Mouse (Mus musculus): ENCODE measurements around the gene March5. TPM values are rescaled to one million over a fixed set of nuclear protein-coding genes. Genes with fewer than 3 reads are reported as not detected.
"Not testable (repeated sequence)": the region's sequence is repeated elsewhere in the genome, so short reads cannot be mapped to it uniquely, and the experiment has no call there.

The March5 gene
- polyA plus RNA-seq, 2 experiments from 2014 or later: 6.6 to 14.5 TPM

GRCm38 (mm10) chr19:37208986-37209385, 1.6 kb downstream of the March5 start:
- ATAC-seq: no peak

- ATAC-seq: no peak
Measured at GRCm38 (mm10) chr19:37209467-37210128, 2.3 kb downstream of the March5 start.

GRCm38 (mm10) chr19:37210457-37210856, 3.1 kb downstream of the March5 start:
- ATAC-seq: no peak

- ATAC-seq: no peak
Measured at GRCm38 (mm10) chr19:37211416-37211815, 4.1 kb downstream of the March5 start.

GRCm38 (mm10) chr19:37214711-37215110, 7.4 kb downstream of the March5 start:
- no peak for ATAC-seq

GRCm38 (mm10) chr19:37225197-37225862, 18.0 kb downstream of the March5 start:
- no peak for ATAC-seq

- ATAC-seq: not testable (repeated sequence)
Measured at GRCm38 (mm10) chr19:37232598-37232997, 25.3 kb downstream of the March5 start.

GRCm38 (mm10) chr19:37233561-37234539, 26.5 kb downstream of the March5 start:
- ATAC-seq: no peak

- no peak for ATAC-seq
Measured at GRCm38 (mm10) chr19:37235818-37236217, 28.5 kb downstream of the March5 start.

- no peak for ATAC-seq
Measured at GRCm38 (mm10) chr19:37237306-37237705, 30.0 kb downstream of the March5 start.

GRCm38 (mm10) chr19:37237712-37238437, 30.5 kb downstream of the March5 start:
- ATAC-seq: no peak

- no peak for ATAC-seq
Measured at GRCm38 (mm10) chr19:37238651-37239050, 31.3 kb downstream of the March5 start.

- ATAC-seq: no peak
Measured at GRCm38 (mm10) chr19:37239096-37239495, 31.8 kb downstream of the March5 start.

GRCm38 (mm10) chr19:37241201-37241600, 33.9 kb downstream of the March5 start:
- ATAC-seq: no peak

- no peak for ATAC-seq
Measured at GRCm38 (mm10) chr19:37242707-37243106, 35.4 kb downstream of the March5 start.

GRCm38 (mm10) chr19:37246859-37247258, 39.5 kb downstream of the March5 start:
- no peak for ATAC-seq

- no peak for ATAC-seq
Measured at GRCm38 (mm10) chr19:37248199-37248598, 40.9 kb downstream of the March5 start.

- no peak for ATAC-seq
Measured at GRCm38 (mm10) chr19:37252104-37252503, 44.8 kb downstream of the March5 start.

- no peak for ATAC-seq
Measured at GRCm38 (mm10) chr19:37255321-37255720, 48.0 kb downstream of the March5 start.

GRCm38 (mm10) chr19:37262389-37262788, 55.0 kb downstream of the March5 start:
- ATAC-seq: no peak

GRCm38 (mm10) chr19:37263566-37263942, 56.2 kb downstream of the March5 start:
- no peak for ATAC-seq
